Mouse (Mus musculus): ENCODE measurements around the gene Dsel.

DNA sequence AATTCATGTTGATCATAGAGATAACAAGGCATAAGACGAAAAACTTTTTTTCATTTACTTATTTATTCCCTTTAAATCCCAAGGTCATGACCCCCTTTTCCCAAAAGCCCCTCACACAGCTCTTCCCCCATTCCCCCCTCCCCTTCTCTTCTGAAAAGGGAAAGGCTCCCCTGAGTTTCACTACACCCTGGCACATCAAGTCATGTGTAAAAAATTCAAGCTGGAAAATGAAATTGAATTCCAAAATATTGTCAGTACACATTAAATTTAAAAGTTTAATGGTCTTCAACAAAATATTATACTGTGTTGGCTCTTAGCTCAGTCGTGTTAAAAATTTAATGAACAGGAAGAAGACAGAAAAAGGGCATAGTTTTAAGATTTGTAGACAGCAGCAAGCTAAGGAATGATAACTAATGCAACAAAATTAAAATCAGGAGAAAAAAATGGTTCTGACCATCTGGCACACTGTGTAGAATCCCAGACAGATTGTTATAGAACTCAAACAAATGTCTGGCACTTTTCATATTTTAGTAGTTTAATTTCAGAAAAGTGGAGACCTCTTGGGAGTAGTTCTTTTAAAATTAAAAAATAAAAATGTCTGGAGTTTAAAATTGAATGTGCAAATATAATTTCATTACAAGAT is 31.0 kb downstream of the Dsel start:
- TF ChIP-seq POLR2A (IDR thresholded peaks at IDR 0.05; ENCODE audit: low read depth, low read length) (no peak), CTCF (conservative IDR thresholded peaks at IDR 0.05 in 1 of 2, IDR thresholded peaks at IDR 0.05 in 1 of 2; ENCODE audit: low read depth in 2 of 2, low read length in 2 of 2) (no peak), TCF12 (IDR thresholded peaks at IDR 0.05; ENCODE audit: low read depth, low read length) (no peak), HCFC1 (IDR thresholded peaks at IDR 0.05; ENCODE audit: low read depth, low read length) (no peak), ZMIZ1 (IDR thresholded peaks at IDR 0.05; ENCODE audit: low read depth, low read length) (no peak), ZNF384 (IDR thresholded peaks at IDR 0.05; ENCODE audit: low read depth, low read length) (no peak)

All from CH12.LX (cell line).